Mouse (Mus musculus) hindbrain, embryonic 14.5 days (tissue): ENCODE data around the gene Brsk2. TPM values are rescaled to one million over a fixed set of nuclear protein-coding genes. Genes with fewer than 3 reads are reported as not detected.

ENCODE experiments used
- ATAC-seq: fragments of 200-750 bp; cut with Nextera tagmentation; 2 replicates; pipeline ENCODE4 v1.8.0; 2017; ENCODE audit warnings: moderate number of reproducible peaks, mild to moderate bottlenecking, moderate TSS enrichment, moderate library complexity; ENCODE audit not compliant: low FRiP score
- DNase-seq: peaks from one replicate; pipeline ENCODE4 v3.0.0-alpha.2; 2015; ENCODE audit warnings: low spot score
- H3K27ac ChIP-seq: fragments of 300-500 bp; sonication (generic); 2 replicates; pipeline ENCODE4 v1.5.1; 2014; ENCODE audit warnings: mild to moderate bottlenecking, moderate library complexity
- H3K27me3 ChIP-seq: fragments of 300-500 bp; sonication (generic); 2 replicates; pipeline ENCODE4 v1.6.1; 2014; ENCODE audit warnings: mild to moderate bottlenecking, low read length, mixed read lengths; ENCODE audit not compliant: control insufficient read depth, insufficient read depth
- H3K36me3 ChIP-seq: fragments of 300-500 bp; sonication (generic); replicated peaks from 2 replicates; pipeline ENCODE4 v1.6.1; 2014; ENCODE audit not compliant: control insufficient read depth, insufficient read depth
- H3K4me1 ChIP-seq: fragments of 300-500 bp; sonication (generic); replicated peaks from 2 replicates; pipeline ENCODE4 v1.6.1; 2014; ENCODE audit warnings: antibody characterized with exemption, low read length, mixed read lengths; ENCODE audit not compliant: control insufficient read depth, insufficient read depth
- H3K4me2 ChIP-seq: fragments of 300-500 bp; sonication (generic); replicated peaks from 2 replicates; pipeline ENCODE4 v1.6.1; 2014; ENCODE audit warnings: mild to moderate bottlenecking, moderate library complexity
- H3K4me3 ChIP-seq: fragments of 300-500 bp; sonication (generic); replicated peaks from 2 replicates; pipeline ENCODE4 v1.5.1; 2014; ENCODE audit warnings: mild to moderate bottlenecking, low read length
- H3K9ac ChIP-seq: fragments of 300-500 bp; sonication (generic); 2 replicates; pipeline ENCODE4 v1.6.1; 2014
- H3K9me3 ChIP-seq: fragments of 300-500 bp; sonication (generic); 2 replicates; pipeline ENCODE4 v1.6.1; 2016; ENCODE audit warnings: low read length; ENCODE audit not compliant: control insufficient read depth
- WGBS: fragments of 180-500 bp; shearing (Covaris S2); extraction: QIAGEN DNeasy Blood & Tissue Kit; methylation state at CpG from one replicate; pipeline ENCODE4 v1.1.7; 2014; 5-methylcytosine and 5-hydroxymethylcytosine counted together
- polyA plus RNA-seq: library from polyadenylated mRNA; unstranded; fragments of >200 nt; fragmentation: Nextera tagmentation; extraction: Ambion mirVana; gene quantifications from 2 replicates; pipeline ENCODE4 v1.2.1, GENCODE M21; 2014

Gene Brsk2
- polyA plus RNA-seq, 1 experiment from 2014 or later, result 24.8 TPM

- DNase-seq (no peak), ATAC-seq (no peak)
- Histone ChIP-seq H3K9ac (no peak overlapping the region), H3K27me3 (no peaks in the 10 kb centered on the region), H3K27ac (no peak overlapping the region), H3K36me3 (no peaks in the 10 kb centered on the region), H3K4me1 (peaks cover 68% of the 10 kb centered on the region), H3K9me3 (no peaks in the 10 kb centered on the region), H3K4me3 (no peak overlapping the region), H3K4me2 (no peak overlapping the region)
- WGBS, result 68% methylated on average over 3 of the region's 3 CpGs
Observed at GRCm38 (mm10) chr7:141961491-141961890, 11.9 kb downstream of the Brsk2 start.

- Histone ChIP-seq H3K36me3 (no peaks in the 10 kb centered on the region), H3K27me3 (no peaks in the 10 kb centered on the region), H3K4me2 (no peak overlapping the region), H3K4me3 (no peak overlapping the region), H3K4me1 (peaks cover 63% of the 10 kb centered on the region), H3K9me3 (no peaks in the 10 kb centered on the region), H3K27ac (no peak overlapping the region), H3K9ac (no peak overlapping the region)
- WGBS, result 87% methylated on average over 3 of the region's 3 CpGs
- ATAC-seq (no peak), DNase-seq (no peak)
Observed at GRCm38 (mm10) chr7:141962521-141962920, 13.0 kb downstream of the Brsk2 start.

- H3K27ac ChIP-seq, result no peak overlapping the region
- no peak overlapping the region for H3K9ac ChIP-seq
- ATAC-seq, result no peak
- H3K4me1 ChIP-seq, result peaks cover 54% of the 10 kb centered on the region
- no peak overlapping the region for H3K4me3 ChIP-seq
- no peak overlapping the region for H3K4me2 ChIP-seq
- H3K9me3 ChIP-seq, result no peaks in the 10 kb centered on the region
- H3K27me3 ChIP-seq, result no peaks in the 10 kb centered on the region
- H3K36me3 ChIP-seq, result no peaks in the 10 kb centered on the region
- WGBS, result 87% methylated on average over 2 of the region's 2 CpGs
- DNase-seq, result no peak
Observed at GRCm38 (mm10) chr7:141966281-141966680, 16.7 kb downstream of the Brsk2 start.

- Histone ChIP-seq H3K27me3 (no peaks in the 10 kb centered on the region), H3K27ac (no peak overlapping the region), H3K36me3 (no peaks in the 10 kb centered on the region), H3K4me1 (peaks cover 31% of the 10 kb centered on the region), H3K4me2 (no peak overlapping the region), H3K9me3 (no peaks in the 10 kb centered on the region), H3K9ac (no peak overlapping the region), H3K4me3 (no peak overlapping the region)
- ATAC-seq (no peak), DNase-seq (no peak)
- 51% methylated on average over 7 of the region's 7 CpGs for WGBS
Observed at GRCm38 (mm10) chr7:141972831-141973619, 23.5 kb downstream of the Brsk2 start.

GRCm38 (mm10) chr7:141978003-141978402 is 28.5 kb downstream of the Brsk2 start:
- H3K27me3 ChIP-seq, result no peaks in the 10 kb centered on the region
- DNase-seq (no peak), ATAC-seq (peak; percentile 34; the same call in 1 of the 2 replicates)
- no peaks in the 10 kb centered on the region for H3K9me3 ChIP-seq
- H3K4me3 ChIP-seq, result no peak overlapping the region
- H3K27ac ChIP-seq, result no peak overlapping the region
- WGBS, result 54% methylated on average over 6 of the region's 6 CpGs
- no peak overlapping the region for H3K4me2 ChIP-seq
- peaks cover 9% of the 10 kb centered on the region; the same call in 1 of the 2 replicates for H3K4me1 ChIP-seq
- H3K9ac ChIP-seq, result no peak overlapping the region
- 0 out of 2 replicates have a peak, but pooled peaks cover 15% of the 10 kb centered on the region for H3K36me3 ChIP-seq

- DNase-seq (no peak), ATAC-seq (no peak)
- WGBS, result 89% methylated on average over 4 of the region's 4 CpGs
- H3K4me2 ChIP-seq, result no peak overlapping the region
- H3K4me1 ChIP-seq, result peaks cover 7% of the 10 kb centered on the region; the same call in 1 of the 2 replicates
- no peak overlapping the region for H3K4me3 ChIP-seq
- H3K27me3 ChIP-seq, result no peaks in the 10 kb centered on the region
- H3K36me3 ChIP-seq, result peaks cover 15% of the 10 kb centered on the region; the same call in 1 of the 2 replicates
- no peak overlapping the region for H3K27ac ChIP-seq
- no peak overlapping the region for H3K9ac ChIP-seq
- no peaks in the 10 kb centered on the region for H3K9me3 ChIP-seq
Observed at GRCm38 (mm10) chr7:141979247-141979646, 29.7 kb downstream of the Brsk2 start.

- Histone ChIP-seq H3K36me3 (peaks cover 34% of the 10 kb centered on the region), H3K4me1 (peaks cover 7% of the 10 kb centered on the region; the same call in 1 of the 2 replicates), H3K27ac (no peak overlapping the region), H3K4me3 (no peak overlapping the region), H3K27me3 (no peaks in the 10 kb centered on the region), H3K9ac (no peak overlapping the region), H3K4me2 (no peak overlapping the region), H3K9me3 (no peaks in the 10 kb centered on the region)
- no peak for DNase-seq
- WGBS, result 92% methylated on average over 7 of the region's 7 CpGs
- ATAC-seq, result no peak
Observed at GRCm38 (mm10) chr7:141981237-141981636, 31.7 kb downstream of the Brsk2 start.

GRCm38 (mm10) chr7:141988314-141988806 is 38.8 kb downstream of the Brsk2 start:
- Histone ChIP-seq H3K9me3 (no peaks in the 10 kb centered on the region), H3K27me3 (no peaks in the 10 kb centered on the region), H3K36me3 (peaks cover 89% of the 10 kb centered on the region), H3K4me3 (no peak overlapping the region), H3K4me2 (no peak overlapping the region), H3K4me1 (no peaks in the 10 kb centered on the region), H3K27ac (no peak overlapping the region), H3K9ac (no peak overlapping the region)
- WGBS, result 80% methylated on average over 7 of the region's 7 CpGs
- DNase-seq, result no peak
- no peak for ATAC-seq

- Histone ChIP-seq H3K4me3 (no peak overlapping the region), H3K4me2 (no peak overlapping the region), H3K9me3 (no peaks in the 10 kb centered on the region), H3K36me3 (peaks cover 99% of the 10 kb centered on the region), H3K4me1 (no peaks in the 10 kb centered on the region), H3K27me3 (no peaks in the 10 kb centered on the region), H3K27ac (no peak overlapping the region), H3K9ac (no peak overlapping the region)
- DNase-seq, result no peak
- WGBS, result 75% methylated on average over 2 of the region's 2 CpGs
- ATAC-seq, result no peak
Observed at GRCm38 (mm10) chr7:141991183-141991582, 41.6 kb downstream of the Brsk2 start.
